Mouse (Mus musculus): ENCODE data around the gene Sh3rf3. TPM values are rescaled to one million over a fixed set of nuclear protein-coding genes. Genes with fewer than 3 reads are reported as not detected.

The Sh3rf3 gene
- 2.4 and 2.9 TPM in 2 replicates for polyA plus RNA-seq (2015; fragmentation: Nextera tagmentation; extraction: Ambion mirVana)

- H3K27me3 ChIP-seq: peaks cover 37% of the 10 kb centered on the region
- peak within 1 kb of the TSS; percentile 58 for H3K9ac ChIP-seq
- no peaks in the 10 kb centered on the region for H3K9me3 ChIP-seq
- H3K4me1 ChIP-seq: peaks cover 21% of the 10 kb centered on the region
- peak within 1 kb of the TSS; percentile 99 for H3K4me2 ChIP-seq
- under 1% methylated on average over 67 of the region's 79 CpGs for WGBS
- peak within 1 kb of the TSS; percentile 54 for H3K4me3 ChIP-seq
- peak within 1 kb of the TSS; percentile 72 for H3K27ac ChIP-seq
- ATAC-seq (ENCODE audit: borderline replicate concordance, extremely low read depth, low FRiP score, low TSS enrichment): peak; percentile 79; the same call in 1 of the 2 replicates
- H3K36me3 ChIP-seq: no peaks in the 10 kb centered on the region
Observed at GRCm38 (mm10) chr10:58813081-58813800, at the start of gene Sh3rf3. Gene Sh3rf3, plus strand, starts transcription at chr10:58813359.

GRCm38 (mm10) chr10:58788486-58789274, 24.5 kb upstream of the Sh3rf3 start:
- H3K9ac ChIP-seq: no peak overlapping the region
- H3K4me3 ChIP-seq: no peak overlapping the region
- H3K9me3 ChIP-seq: no peaks in the 10 kb centered on the region
- H3K4me2 ChIP-seq: no peak overlapping the region
- 81% methylated on average over 8 of the region's 8 CpGs for WGBS
- no peaks in the 10 kb centered on the region for H3K27me3 ChIP-seq
- ATAC-seq (ENCODE audit: borderline replicate concordance, extremely low read depth, low FRiP score, low TSS enrichment): no peak
- H3K27ac ChIP-seq: no peak overlapping the region
- H3K36me3 ChIP-seq: no peaks in the 10 kb centered on the region
- H3K4me1 ChIP-seq: no peaks in the 10 kb centered on the region

- Histone ChIP-seq H3K36me3 (no peaks in the 10 kb centered on the region), H3K27ac (no peak overlapping the region), H3K9me3 (no peaks in the 10 kb centered on the region), H3K4me2 (no peak overlapping the region), H3K9ac (no peak overlapping the region), H3K27me3 (no peaks in the 10 kb centered on the region), H3K4me3 (no peak overlapping the region), H3K4me1 (no peaks in the 10 kb centered on the region)
- ATAC-seq (ENCODE audit: borderline replicate concordance, extremely low read depth, low FRiP score, low TSS enrichment): no peak
- WGBS: 63% methylated on average over 8 of the region's 8 CpGs
Observed at GRCm38 (mm10) chr10:58797555-58797954, 15.6 kb upstream of the Sh3rf3 start.

GRCm38 (mm10) chr10:58798156-58798555, 15.0 kb upstream of the Sh3rf3 start:
- no peak overlapping the region for H3K9ac ChIP-seq
- no peaks in the 10 kb centered on the region for H3K36me3 ChIP-seq
- H3K27me3 ChIP-seq: no peaks in the 10 kb centered on the region
- H3K4me2 ChIP-seq: no peak overlapping the region
- 74% methylated on average over 3 of the region's 3 CpGs for WGBS
- H3K9me3 ChIP-seq: no peaks in the 10 kb centered on the region
- no peaks in the 10 kb centered on the region for H3K4me1 ChIP-seq
- no peak for ATAC-seq (ENCODE audit: borderline replicate concordance, extremely low read depth, low FRiP score, low TSS enrichment)
- no peak overlapping the region for H3K4me3 ChIP-seq
- H3K27ac ChIP-seq: no peak overlapping the region

- Histone ChIP-seq H3K9me3 (no peaks in the 10 kb centered on the region), H3K4me2 (no peak overlapping the region), H3K4me1 (no peaks in the 10 kb centered on the region), H3K27ac (no peak overlapping the region), H3K27me3 (no peaks in the 10 kb centered on the region), H3K36me3 (no peaks in the 10 kb centered on the region), H3K9ac (no peak overlapping the region), H3K4me3 (no peak overlapping the region)
- no peak for ATAC-seq (ENCODE audit: borderline replicate concordance, extremely low read depth, low FRiP score, low TSS enrichment)
- 75% methylated on average over 21 of the region's 21 CpGs for WGBS
Observed at GRCm38 (mm10) chr10:58800996-58801433, 12.1 kb upstream of the Sh3rf3 start.

GRCm38 (mm10) chr10:58802391-58802790, 10.8 kb upstream of the Sh3rf3 start:
- ATAC-seq (ENCODE audit: borderline replicate concordance, extremely low read depth, low FRiP score, low TSS enrichment): no peak

GRCm38 (mm10) chr10:58807956-58808355, 5.2 kb upstream of the Sh3rf3 start:
- 35% methylated on average over 3 of the region's 3 CpGs for WGBS
- Histone ChIP-seq H3K9ac (no peak overlapping the region), H3K36me3 (no peaks in the 10 kb centered on the region), H3K27ac (no peak overlapping the region), H3K27me3 (peaks cover 18% of the 10 kb centered on the region; the same call in 1 of the 2 replicates), H3K9me3 (no peaks in the 10 kb centered on the region), H3K4me1 (0 out of 2 replicates have a peak, but pooled peaks cover 8% of the 10 kb centered on the region), H3K4me3 (no peak overlapping the region), H3K4me2 (no peak overlapping the region)
- ATAC-seq (ENCODE audit: borderline replicate concordance, extremely low read depth, low FRiP score, low TSS enrichment): no peak

More at GRCm38 (mm10) chr10:58802391-58802790, 10.8 kb upstream of the Sh3rf3 start:
- no peak overlapping the region for H3K4me3 ChIP-seq
- WGBS: 28% methylated on average over 1 of the region's 1 CpGs
- H3K27ac ChIP-seq: no peak overlapping the region
- no peaks in the 10 kb centered on the region for H3K9me3 ChIP-seq
- H3K4me1 ChIP-seq: no peaks in the 10 kb centered on the region
- H3K9ac ChIP-seq: no peak overlapping the region
- no peak overlapping the region for H3K4me2 ChIP-seq
- no peaks in the 10 kb centered on the region for H3K27me3 ChIP-seq
- H3K36me3 ChIP-seq: no peaks in the 10 kb centered on the region

- Histone ChIP-seq H3K27ac (no peak overlapping the region), H3K36me3 (no peaks in the 10 kb centered on the region), H3K4me1 (peaks cover 21% of the 10 kb centered on the region), H3K9ac (no peak overlapping the region), H3K4me3 (no peak overlapping the region), H3K4me2 (no peak overlapping the region), H3K27me3 (peaks cover 37% of the 10 kb centered on the region), H3K9me3 (no peaks in the 10 kb centered on the region)
- ATAC-seq (ENCODE audit: borderline replicate concordance, extremely low read depth, low FRiP score, low TSS enrichment): no peak
- 73% methylated on average over 5 of the region's 5 CpGs for WGBS
Observed at GRCm38 (mm10) chr10:58810181-58810580, 3.0 kb upstream of the Sh3rf3 start.

GRCm38 (mm10) chr10:58812210-58813080, 714 bp upstream of the Sh3rf3 start:
- Histone ChIP-seq H3K4me2 (peak overlapping the region; percentile 99), H3K27me3 (peaks cover 37% of the 10 kb centered on the region), H3K36me3 (no peaks in the 10 kb centered on the region), H3K4me1 (peaks cover 21% of the 10 kb centered on the region), H3K9ac (peak overlapping the region; percentile 58), H3K27ac (peak overlapping the region; percentile 72), H3K9me3 (no peaks in the 10 kb centered on the region), H3K4me3 (peak overlapping the region; percentile 54)
- under 1% methylated on average over 63 of the region's 63 CpGs for WGBS
- ATAC-seq (ENCODE audit: borderline replicate concordance, extremely low read depth, low FRiP score, low TSS enrichment): peak; percentile 63

- H3K36me3 ChIP-seq: no peaks in the 10 kb centered on the region
- H3K9me3 ChIP-seq: no peaks in the 10 kb centered on the region
- no peak; the same call in 1 of the 2 replicates for ATAC-seq (ENCODE audit: borderline replicate concordance, extremely low read depth, low FRiP score, low TSS enrichment)
- H3K4me3 ChIP-seq: peak overlapping the region; percentile 54
- peaks cover 21% of the 10 kb centered on the region for H3K4me1 ChIP-seq
- H3K27me3 ChIP-seq: peaks cover 37% of the 10 kb centered on the region
- H3K4me2 ChIP-seq: peak overlapping the region; percentile 99
- no peak overlapping the region for H3K27ac ChIP-seq
- H3K9ac ChIP-seq: peak overlapping the region; percentile 58
- WGBS: under 1% methylated on average over 35 of the region's 35 CpGs
Observed at GRCm38 (mm10) chr10:58813801-58814191, 637 bp downstream of the Sh3rf3 start.

GRCm38 (mm10) chr10:58814486-58814885, 1.3 kb downstream of the Sh3rf3 start:
- Histone ChIP-seq H3K4me1 (peaks cover 21% of the 10 kb centered on the region), H3K9me3 (no peaks in the 10 kb centered on the region), H3K27me3 (peaks cover 37% of the 10 kb centered on the region), H3K4me2 (peak overlapping the region; percentile 99), H3K4me3 (peak overlapping the region; percentile 54), H3K27ac (no peak overlapping the region), H3K9ac (no peak overlapping the region), H3K36me3 (no peaks in the 10 kb centered on the region)
- no peak for ATAC-seq (ENCODE audit: borderline replicate concordance, extremely low read depth, low FRiP score, low TSS enrichment)
- 49% methylated on average over 7 of the region's 7 CpGs for WGBS

All from lung, embryonic 15.5 days (tissue).